Mouse (Mus musculus) liver, embryonic 11.5 days (tissue): ENCODE measurements around the gene Wfs1. TPM values are rescaled to one million over a fixed set of nuclear protein-coding genes. Genes with fewer than 3 reads are reported as not detected.
A peak's percentile ranks its signal among the peaks of the same experiment; 100 is the strongest.

Experiments used
- ATAC-seq: fragments of 200-750 bp; cut with Nextera tagmentation; replicated peaks from 2 replicates; pipeline ENCODE4 v1.8.0; 2017; ENCODE audit warnings: moderate number of reproducible peaks, mild to moderate bottlenecking, moderate TSS enrichment, moderate library complexity; ENCODE audit not compliant: low FRiP score
- DNase-seq: peaks from one replicate; pipeline ENCODE4 v3.0.0-alpha.2; 2017; ENCODE audit warnings: low spot score
- H3K27ac ChIP-seq: fragments of 300-500 bp; sonication (generic); 2 replicates; pipeline ENCODE4 v1.5.1; 2014; ENCODE audit warnings: mild to moderate bottlenecking, low read depth, low read length, control low read depth
- H3K27me3 ChIP-seq: fragments of 300-500 bp; sonication (generic); replicated peaks from 2 replicates; pipeline ENCODE4 v1.6.1; 2014; ENCODE audit warnings: low read length, mixed read lengths; ENCODE audit not compliant: control insufficient read depth, insufficient read depth
- H3K36me3 ChIP-seq: fragments of 300-500 bp; sonication (generic); 2 replicates; pipeline ENCODE4 v1.6.1; 2014; ENCODE audit warnings: mild to moderate bottlenecking, low read length, moderate library complexity, mixed read lengths; ENCODE audit not compliant: control insufficient read depth, insufficient read depth
- H3K4me1 ChIP-seq: fragments of 300-500 bp; sonication (generic); replicated peaks from 2 replicates; pipeline ENCODE4 v1.6.1; 2014; ENCODE audit warnings: low read length, mixed read lengths; ENCODE audit not compliant: control insufficient read depth, insufficient read depth
- H3K4me2 ChIP-seq: fragments of 300-500 bp; sonication (generic); 2 replicates; pipeline ENCODE4 v1.6.1; 2014; ENCODE audit warnings: mild to moderate bottlenecking, control low read depth, moderate library complexity
- H3K4me3 ChIP-seq: fragments of 300-500 bp; sonication (generic); 2 replicates; pipeline ENCODE4 v1.5.1; 2014; ENCODE audit warnings: low read depth, low read length, control low read depth
- H3K9ac ChIP-seq: fragments of 300-500 bp; sonication (generic); 2 replicates; pipeline ENCODE4 v1.6.1; 2014; ENCODE audit warnings: low read depth, low read length, control low read depth
- H3K9me3 ChIP-seq: fragments of 300-500 bp; sonication (generic); 2 replicates; pipeline ENCODE4 v1.6.1; 2016; ENCODE audit warnings: low read length, inconsistent platforms, mixed read lengths; ENCODE audit not compliant: control insufficient read depth
- WGBS: fragments of 180-500 bp; shearing (Covaris S2); extraction: QIAGEN DNeasy Blood & Tissue Kit; methylation state at CpG from one replicate; pipeline ENCODE4 v1.1.7; 2014; 5-methylcytosine and 5-hydroxymethylcytosine counted together
- polyA plus RNA-seq: library from polyadenylated mRNA; unstranded; fragments of >200 nt; fragmentation: Nextera tagmentation; extraction: Ambion mirVana; gene quantifications from 2 replicates; pipeline ENCODE4 v1.2.1, GENCODE M21; 2014

Wfs1 gene
- polyA plus RNA-seq, result 3.4 and 3.8 TPM in 2 replicates

DNA sequence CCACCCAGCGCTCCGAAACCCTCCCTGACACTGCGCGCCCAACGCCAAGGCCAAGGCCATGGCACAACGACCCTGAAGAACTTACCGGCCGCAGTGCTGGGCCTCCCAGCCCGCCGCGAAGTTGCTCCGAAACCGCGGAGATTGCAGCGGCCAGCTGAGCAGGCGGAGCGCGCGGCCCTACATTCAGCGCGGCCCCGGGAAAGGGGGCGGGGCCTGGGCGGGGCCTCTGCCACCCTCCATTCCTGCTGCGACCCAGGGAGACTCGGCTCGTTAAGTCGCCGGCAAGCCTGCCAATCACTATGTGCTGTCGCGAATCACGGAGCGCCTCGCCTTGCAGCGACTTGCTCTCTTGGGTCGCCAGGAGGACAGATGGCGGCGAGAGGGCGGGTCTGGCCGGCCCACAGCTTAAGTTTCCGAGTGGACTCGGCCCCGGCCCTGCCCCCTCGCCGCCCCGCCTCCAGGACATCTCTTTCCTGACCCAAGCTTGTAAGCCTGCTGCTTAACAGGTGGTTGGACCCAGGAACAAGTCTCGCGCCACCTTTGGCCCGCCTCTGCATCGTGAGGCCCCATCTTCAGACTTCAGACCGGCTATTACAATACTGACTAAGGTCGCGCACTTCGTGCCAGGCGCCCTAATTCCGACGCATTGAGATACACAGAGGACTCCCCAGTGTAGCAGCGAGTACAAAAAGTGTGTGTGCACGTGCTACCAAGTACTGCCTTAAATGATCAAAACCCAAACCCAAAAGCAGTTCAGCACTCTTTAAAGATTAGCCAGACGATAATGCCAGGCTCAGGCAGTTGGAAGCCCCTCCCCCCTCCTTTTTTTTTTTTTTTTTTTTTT lies at the start of gene Wfs1:
Gene Wfs1 (minus strand): TSS at position 425 of the 844 bp plus-strand sequence.
- Histone ChIP-seq H3K4me3 (peak within 1 kb of the TSS; percentile 62), H3K9me3 (no peaks in the 10 kb centered on the region), H3K27ac (no peak within 1 kb of the TSS), H3K4me2 (peak within 1 kb of the TSS; percentile 92), H3K9ac (peak within 1 kb of the TSS; percentile 63), H3K27me3 (peaks cover 2% of the 10 kb centered on the region; the same call in 1 of the 2 replicates), H3K36me3 (no peaks in the 10 kb centered on the region), H3K4me1 (no peaks in the 10 kb centered on the region; the same call in 1 of the 2 replicates)
- ATAC-seq (peak; percentile 95), DNase-seq (peak; percentile 89)
- WGBS, result under 1% methylated on average over 59 of the region's 60 CpGs

DNA sequence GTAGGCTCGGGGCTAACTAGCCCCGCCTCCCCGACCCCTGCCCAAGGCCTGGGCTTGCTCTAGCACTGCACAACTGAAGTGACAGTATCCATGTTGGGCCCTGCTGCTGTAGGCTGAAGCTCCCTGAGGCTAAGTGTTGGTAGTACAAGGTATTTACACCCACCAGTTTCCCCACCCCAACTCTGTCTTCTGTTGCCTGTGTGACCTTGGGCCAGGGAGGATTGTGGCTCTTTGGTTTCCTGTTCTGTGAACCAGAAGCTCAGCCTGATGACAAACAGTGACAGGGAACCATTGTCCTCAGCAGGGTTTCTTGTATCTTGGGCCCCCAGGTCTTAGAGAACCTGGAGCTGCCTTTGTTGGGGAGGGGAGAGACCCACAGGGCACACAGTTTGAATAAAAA lies 47.9 kb upstream of the Wfs1 start:
- no peaks in the 10 kb centered on the region for H3K9me3 ChIP-seq
- no peak overlapping the region for H3K4me2 ChIP-seq
- no peak overlapping the region for H3K9ac ChIP-seq
- peaks cover under 1% of the 10 kb centered on the region; the same call in 1 of the 2 replicates for H3K27me3 ChIP-seq
- WGBS, result 64% methylated on average over 3 of the region's 3 CpGs
- H3K4me3 ChIP-seq, result no peak overlapping the region
- H3K36me3 ChIP-seq, result no peaks in the 10 kb centered on the region
- ATAC-seq, result no peak
- no peak overlapping the region for H3K27ac ChIP-seq
- DNase-seq, result no peak
- no peaks in the 10 kb centered on the region; the same call in 1 of the 2 replicates for H3K4me1 ChIP-seq

DNA sequence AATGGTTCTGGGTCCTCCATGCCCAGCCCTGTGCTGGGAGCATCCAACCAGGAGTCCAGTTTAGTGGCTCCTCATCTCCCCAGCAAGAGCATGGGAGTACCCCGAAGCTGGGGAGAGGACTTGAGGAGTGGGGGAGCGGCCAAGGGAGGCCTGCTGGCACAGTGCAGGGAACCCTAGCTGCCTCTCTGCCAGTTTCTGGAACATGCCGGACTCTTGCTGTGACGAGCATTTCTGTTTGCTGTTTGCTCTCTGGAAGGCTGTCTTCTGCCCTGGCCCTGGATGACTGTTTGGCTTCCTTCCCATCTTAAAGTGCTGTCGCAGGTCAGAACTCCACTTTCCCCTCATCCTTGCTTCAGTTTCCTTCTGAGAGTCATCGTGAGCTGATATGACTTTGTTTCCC lies 46.9 kb upstream of the Wfs1 start:
- ATAC-seq (no peak), DNase-seq (no peak)
- Histone ChIP-seq H3K9ac (no peak overlapping the region), H3K27ac (no peak overlapping the region), H3K9me3 (no peaks in the 10 kb centered on the region), H3K36me3 (no peaks in the 10 kb centered on the region), H3K27me3 (peaks cover 9% of the 10 kb centered on the region), H3K4me3 (no peak overlapping the region), H3K4me1 (no peaks in the 10 kb centered on the region; the same call in 1 of the 2 replicates), H3K4me2 (no peak overlapping the region)
- WGBS, result 70% methylated on average over 6 of the region's 6 CpGs

DNA sequence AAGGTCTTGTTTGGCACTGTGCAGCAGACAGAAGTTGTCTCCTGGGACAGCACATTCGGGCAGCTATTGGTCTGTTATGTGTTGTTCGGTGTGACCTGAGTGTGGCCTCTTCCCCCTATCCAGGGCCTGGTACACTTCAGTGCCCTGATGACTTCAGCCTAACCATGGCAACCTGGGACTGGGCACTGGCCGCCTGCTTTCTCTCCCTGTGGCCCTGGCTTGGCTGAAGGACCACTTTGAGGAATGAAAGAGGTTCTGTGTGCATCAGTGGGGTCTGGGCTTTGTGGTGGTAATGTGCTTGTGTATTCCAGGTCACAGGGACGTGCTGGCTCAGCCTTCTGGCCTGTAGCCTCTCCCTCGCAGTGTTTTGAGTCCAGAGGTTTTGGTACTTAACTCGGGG lies 46.2 kb upstream of the Wfs1 start:
- Histone ChIP-seq H3K4me2 (no peak overlapping the region), H3K9me3 (no peaks in the 10 kb centered on the region), H3K4me1 (no peaks in the 10 kb centered on the region), H3K9ac (no peak overlapping the region), H3K27ac (no peak overlapping the region), H3K4me3 (no peak overlapping the region), H3K36me3 (no peaks in the 10 kb centered on the region), H3K27me3 (peaks cover 16% of the 10 kb centered on the region)
- WGBS, result 70% methylated on average over 6 of the region's 6 CpGs
- ATAC-seq (no peak), DNase-seq (no peak)

DNA sequence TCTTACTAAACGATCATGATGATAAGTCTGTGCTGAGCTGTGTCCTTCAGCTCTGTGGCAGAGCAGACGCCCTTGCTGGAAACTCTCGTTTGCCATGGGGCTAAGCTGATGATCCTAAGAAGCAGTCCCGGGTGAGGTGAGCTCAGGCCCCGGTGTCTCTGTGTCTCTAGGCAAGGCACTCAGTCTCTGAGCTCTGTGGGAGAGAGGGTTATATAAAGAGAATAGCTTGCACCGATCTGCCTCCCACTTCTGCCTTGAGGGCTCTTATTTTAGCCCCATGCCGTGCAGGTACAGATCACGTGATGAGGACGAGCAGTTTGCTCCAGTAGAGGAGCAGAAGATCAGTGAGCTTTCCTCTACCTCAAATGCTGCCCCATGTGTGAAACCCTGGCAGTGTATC lies 41.7 kb upstream of the Wfs1 start:
- DNase-seq, result no peak
- Histone ChIP-seq H3K27ac (no peak overlapping the region), H3K27me3 (peaks cover 60% of the 10 kb centered on the region)

DNA sequence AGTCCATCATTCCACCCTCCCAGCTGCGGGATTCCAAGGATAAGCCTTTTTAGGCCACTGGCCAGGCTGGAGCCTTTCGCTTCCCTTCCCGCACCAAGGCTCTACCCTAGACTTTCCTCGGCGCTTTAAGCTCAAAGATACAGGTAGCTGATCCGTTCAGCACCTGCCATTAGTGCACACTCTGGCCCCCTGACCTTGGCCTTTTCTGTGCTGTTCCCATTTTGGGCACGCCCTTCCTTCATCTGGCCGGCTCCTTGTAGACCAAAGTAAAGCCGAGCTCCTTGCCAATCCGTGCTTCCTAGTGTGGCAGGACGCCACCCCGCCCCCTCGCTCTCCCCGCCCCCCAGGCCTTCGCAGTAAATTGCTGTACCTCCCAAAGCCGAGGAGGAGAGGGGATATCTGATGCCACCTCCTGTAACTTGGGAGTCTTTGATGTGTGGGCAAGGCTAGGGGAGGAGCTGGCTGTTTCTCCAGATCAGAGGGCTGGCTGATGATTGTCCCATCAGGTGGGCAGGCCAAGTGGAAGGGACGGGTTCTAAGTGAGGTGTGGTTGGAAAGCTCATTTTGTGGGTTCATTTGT lies 40.4 kb upstream of the Wfs1 start:
- DNase-seq (no peak), ATAC-seq (no peak)
- Histone ChIP-seq H3K36me3 (no peaks in the 10 kb centered on the region), H3K27me3 (peaks cover 62% of the 10 kb centered on the region), H3K27ac (no peak overlapping the region), H3K4me3 (peak overlapping the region; percentile 58; the same call in 1 of the 2 replicates), H3K4me2 (peak overlapping the region; percentile 91), H3K9me3 (no peaks in the 10 kb centered on the region), H3K9ac (no peak overlapping the region), H3K4me1 (peaks cover 4% of the 10 kb centered on the region; the same call in 1 of the 2 replicates)
- WGBS, result 2% methylated on average over 17 of the region's 17 CpGs

More for the DNA sequence above, 41.7 kb upstream of the Wfs1 start:
- no peak for ATAC-seq
- Histone ChIP-seq H3K4me3 (no peak overlapping the region), H3K4me2 (no peak overlapping the region), H3K4me1 (peaks cover 4% of the 10 kb centered on the region; the same call in 1 of the 2 replicates), H3K36me3 (no peaks in the 10 kb centered on the region), H3K9ac (no peak overlapping the region), H3K9me3 (no peaks in the 10 kb centered on the region)
- WGBS, result 47% methylated on average over 9 of the region's 9 CpGs

DNA sequence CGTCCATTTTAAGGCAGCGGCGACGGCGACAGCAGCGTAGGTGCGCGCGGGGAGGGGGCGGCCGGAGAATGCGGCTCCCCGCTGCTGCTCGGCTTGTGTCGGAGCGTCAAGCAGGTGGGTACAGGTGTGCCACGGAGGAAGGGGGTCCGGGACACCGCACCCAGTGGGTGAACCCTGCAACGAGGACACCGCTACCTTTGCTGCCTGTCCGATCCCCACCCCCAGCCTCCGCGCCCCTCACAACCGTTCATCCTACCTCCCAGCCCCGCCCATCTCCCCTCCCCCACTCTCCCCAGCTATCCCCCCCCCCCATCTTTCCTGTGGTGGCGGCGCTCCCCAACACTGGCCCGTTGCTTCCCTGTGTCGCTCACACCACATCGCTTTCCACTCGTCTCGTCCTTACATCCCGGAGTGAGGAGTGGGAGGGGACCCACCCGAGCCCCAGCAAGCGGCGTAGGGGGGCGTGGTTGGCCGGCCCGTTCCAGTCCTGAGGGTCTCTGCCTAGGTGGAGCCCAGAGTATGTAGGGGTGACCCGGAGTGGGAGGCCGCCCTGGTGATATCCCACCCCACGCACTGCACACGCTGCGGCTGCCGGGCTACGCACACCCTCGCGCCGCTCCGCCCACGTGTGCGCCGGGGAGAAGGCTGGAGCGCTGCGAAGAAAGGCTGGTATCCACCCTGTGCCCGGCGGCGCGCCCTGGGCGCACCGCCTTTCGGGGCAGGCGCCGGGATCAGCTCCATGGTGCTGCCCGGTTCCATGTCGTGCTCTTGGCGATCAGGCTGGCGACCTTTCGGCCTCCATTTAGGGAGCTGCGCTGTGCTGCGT lies 39.7 kb upstream of the Wfs1 start:
- H3K9me3 ChIP-seq, result no peaks in the 10 kb centered on the region
- 2% methylated on average over 70 of the region's 72 CpGs for WGBS
- peak overlapping the region; percentile 58 for H3K4me3 ChIP-seq
- no peak overlapping the region for H3K27ac ChIP-seq
- peak; percentile 35 for DNase-seq
- ATAC-seq, result 0 out of 2 replicates have a peak, but pooled peaks have one; percentile 18
- peaks cover 4% of the 10 kb centered on the region; the same call in 1 of the 2 replicates for H3K4me1 ChIP-seq
- H3K27me3 ChIP-seq, result peaks cover 66% of the 10 kb centered on the region
- peak overlapping the region; percentile 91 for H3K4me2 ChIP-seq
- no peaks in the 10 kb centered on the region for H3K36me3 ChIP-seq
- no peak overlapping the region for H3K9ac ChIP-seq

DNA sequence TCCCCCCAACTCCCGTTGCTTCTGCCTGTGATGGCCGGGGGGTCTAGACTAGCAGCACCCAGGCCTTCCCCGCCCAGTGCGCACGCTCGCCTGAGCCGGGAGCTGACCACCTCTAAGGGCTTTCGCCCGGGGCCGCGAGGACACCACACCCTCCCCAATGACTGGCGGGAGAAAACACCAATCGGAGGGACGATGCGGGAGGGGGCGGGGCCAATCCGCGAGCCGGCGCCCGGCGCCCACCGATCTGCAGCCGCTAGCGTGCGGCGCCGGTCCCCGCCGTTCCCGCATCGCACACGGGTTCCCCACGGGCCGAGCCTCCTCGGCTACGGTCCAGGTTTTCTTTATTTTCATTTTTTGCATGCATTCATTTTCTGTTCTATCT lies 39.1 kb upstream of the Wfs1 start:
- ATAC-seq (0 out of 2 replicates have a peak, but pooled peaks have one; percentile 29), DNase-seq (peak; percentile 78)
- no peaks in the 10 kb centered on the region for H3K9me3 ChIP-seq
- H3K36me3 ChIP-seq, result no peaks in the 10 kb centered on the region
- peaks cover 66% of the 10 kb centered on the region for H3K27me3 ChIP-seq
- peaks cover 4% of the 10 kb centered on the region; the same call in 1 of the 2 replicates for H3K4me1 ChIP-seq
- H3K4me3 ChIP-seq, result peak overlapping the region; percentile 58
- WGBS, result under 1% methylated on average over 37 of the region's 37 CpGs
- H3K4me2 ChIP-seq, result peak overlapping the region; percentile 91
- no peak overlapping the region for H3K9ac ChIP-seq
- H3K27ac ChIP-seq, result no peak overlapping the region
